Mouse (Mus musculus) spleen, adult 2 months (tissue): ENCODE measurements at regions not wholly inside any gene's neighbourhood (a gene's known extent, or its start where the extent isn't known, plus 50 kb on each side); places are given as distances from the start of the nearest gene placed in this dataset.

Experiments
- CTCF ChIP-seq: fragments of 200-500 bp; IDR thresholded peaks from 2 replicates; pipeline ENCODE4 v1.5.1; 2011; ENCODE audit warnings: mild to moderate bottlenecking, inconsistent platforms; ENCODE audit not compliant: insufficient read depth, insufficient read length, insufficient replicate concordance; ENCODE audit errors: extremely low read depth
- POLR2A ChIP-seq: fragments of 200-500 bp; IDR thresholded peaks from 2 replicates; pipeline ENCODE4 v1.6.1; 2011; ENCODE audit warnings: low read depth, low read length, inconsistent platforms

DNA sequence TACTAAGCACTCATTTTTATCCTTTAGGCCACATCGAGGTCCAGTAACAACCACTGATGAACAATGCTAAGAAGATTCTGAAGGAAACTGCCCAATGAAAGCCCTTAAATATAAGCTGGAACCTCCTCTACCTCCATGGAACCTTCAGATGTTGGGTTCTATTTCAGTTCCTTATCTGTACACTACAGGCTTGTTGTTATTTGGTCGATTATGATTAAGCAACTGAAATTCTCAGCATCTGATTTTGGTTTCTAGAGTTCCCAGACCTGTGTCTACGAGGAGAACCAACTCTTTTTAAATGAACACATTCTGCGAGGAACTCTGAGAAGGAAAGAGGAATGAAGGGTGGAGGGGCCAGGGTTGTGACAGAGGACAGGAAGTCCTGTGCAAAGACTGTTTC, 253.5 kb downstream of the Ndfip2 start:
- TF ChIP-seq CTCF (no peak), POLR2A (no peak)
